Mouse (Mus musculus) ES-Bruce4 (cell line): ENCODE data around the gene Larp1.

ENCODE experiments used
- EP300 ChIP-seq: IDR thresholded peaks from 2 replicates; pipeline ENCODE4 v1.6.1; 2011; ENCODE audit warnings: low read depth, low read length; ENCODE audit not compliant: insufficient read depth
- POLR2A ChIP-seq: IDR thresholded peaks from one replicate; pipeline ENCODE4 v1.8.1; 2011; ENCODE audit warnings: low read length; ENCODE audit not compliant: insufficient read depth

DNA sequence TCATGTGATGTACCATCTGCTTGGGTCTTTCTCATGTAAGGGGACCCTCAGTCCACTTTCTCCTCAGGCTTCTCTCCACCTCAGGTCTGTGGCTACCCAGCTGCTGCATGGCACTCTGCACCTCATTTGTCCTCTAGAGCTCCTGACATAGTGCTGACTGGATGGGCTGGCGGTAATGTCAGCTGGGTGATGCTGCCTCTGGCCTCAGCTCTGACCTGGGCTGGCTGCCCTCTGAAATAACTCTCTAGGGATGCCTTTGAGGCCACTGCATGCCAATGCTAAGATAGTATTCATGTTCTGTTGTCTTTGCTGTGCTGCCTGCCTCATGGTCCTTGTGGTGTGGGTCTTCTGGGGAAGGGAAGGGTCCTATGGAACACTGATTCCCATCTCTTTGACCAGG lies 31.2 kb upstream of the Larp1 start:
- TF ChIP-seq POLR2A, result no peak
- TF ChIP-seq EP300, result no peak
